Mouse (Mus musculus) liver, embryonic 16.5 days (tissue): ENCODE results near the gene Snx29. TPM values are rescaled to one million over a fixed set of nuclear protein-coding genes. Genes with fewer than 3 reads are reported as not detected.
A peak's percentile ranks its signal among the peaks of the same experiment; 100 is the strongest.

ENCODE experiments used
- ATAC-seq: fragments of 200-750 bp; cut with Nextera tagmentation; 2 replicates; pipeline ENCODE4 v1.8.0; 2017; ENCODE audit warnings: low read depth, mild to moderate bottlenecking, moderate number of reproducible peaks, moderate library complexity
- H3K27ac ChIP-seq: fragments of 300-500 bp; sonication (generic); 2 replicates; pipeline ENCODE4 v1.5.1; 2014; ENCODE audit warnings: mild to moderate bottlenecking, low read length
- H3K27me3 ChIP-seq: fragments of 300-500 bp; sonication (generic); 2 replicates; pipeline ENCODE4 v1.6.1; 2014; ENCODE audit warnings: low read depth, low read length, mixed read lengths; ENCODE audit not compliant: control insufficient read depth, insufficient read depth
- H3K36me3 ChIP-seq: fragments of 300-500 bp; sonication (generic); 2 replicates; pipeline ENCODE4 v1.6.1; 2014; ENCODE audit warnings: mild to moderate bottlenecking; ENCODE audit not compliant: control insufficient read depth, insufficient read depth
- H3K4me1 ChIP-seq: fragments of 300-500 bp; sonication (generic); 2 replicates; pipeline ENCODE4 v1.6.1; 2014; ENCODE audit warnings: low read depth, low read length, mixed read lengths; ENCODE audit not compliant: control insufficient read depth
- H3K4me2 ChIP-seq: fragments of 300-500 bp; sonication (generic); 2 replicates; pipeline ENCODE4 v1.6.1; 2014; ENCODE audit warnings: low read depth, low read length, mixed read lengths
- H3K4me3 ChIP-seq: fragments of 300-500 bp; sonication (generic); 2 replicates; pipeline ENCODE4 v1.5.1; 2014; ENCODE audit warnings: low read depth, mild to moderate bottlenecking, low read length
- H3K9ac ChIP-seq: fragments of 300-500 bp; sonication (generic); 2 replicates; pipeline ENCODE4 v1.6.1; 2014; ENCODE audit warnings: low read depth, low read length
- H3K9me3 ChIP-seq: fragments of 300-500 bp; sonication (generic); replicated peaks from 2 replicates; pipeline ENCODE4 v1.6.1; 2016; ENCODE audit warnings: low read length; ENCODE audit not compliant: control insufficient read depth
- WGBS: fragments of 180-500 bp; shearing (Covaris S2); extraction: QIAGEN DNeasy Blood & Tissue Kit; methylation state at CpG from one replicate; pipeline ENCODE4 v1.1.7; 2014; ENCODE audit not compliant: insufficient replicate concordance; 5-methylcytosine and 5-hydroxymethylcytosine counted together
- polyA plus RNA-seq: library from polyadenylated mRNA; unstranded; fragments of >200 nt; fragmentation: Nextera tagmentation; extraction: Ambion mirVana; gene quantifications from 2 replicates; pipeline ENCODE4 v1.2.1, GENCODE M21; 2015

The Snx29 gene
- polyA plus RNA-seq, 1 experiment from 2014 or later, result 4.6 TPM

DNA sequence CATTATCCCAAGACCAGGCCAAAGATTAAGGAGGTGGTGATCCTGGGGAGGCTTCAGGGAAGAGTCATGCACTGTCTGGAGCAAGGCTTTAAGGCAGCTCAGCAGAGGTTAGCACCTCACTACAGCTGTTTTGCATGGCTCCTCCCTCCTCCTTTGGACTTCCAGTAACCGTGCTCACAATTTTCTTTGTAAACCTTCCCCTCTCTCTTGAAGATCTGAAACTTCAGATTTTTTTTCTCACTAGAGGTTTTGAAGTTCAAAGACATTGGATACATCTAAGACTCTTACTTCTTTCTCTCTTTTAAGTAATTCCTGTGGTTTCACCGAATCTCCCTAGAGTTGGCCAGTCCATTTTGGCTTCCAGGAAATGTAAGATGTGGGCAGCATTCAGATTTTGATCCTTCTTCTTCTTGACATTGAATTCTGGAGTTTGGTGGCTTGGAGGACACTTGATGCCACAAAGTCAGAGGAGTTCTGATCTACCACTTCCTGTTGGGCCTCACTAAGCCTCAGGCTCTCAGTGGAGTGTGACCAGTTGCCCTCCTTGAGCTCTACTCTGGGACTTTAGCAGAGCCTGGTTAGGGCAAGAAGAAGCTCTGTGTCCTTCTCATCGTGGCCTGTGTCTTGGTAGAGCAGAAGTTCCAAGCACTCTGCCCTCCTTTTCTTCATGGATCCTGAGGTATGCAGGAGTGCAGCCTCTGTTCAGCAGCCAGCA, 255.0 kb downstream of the Snx29 start:
- no peak overlapping the region for H3K27ac ChIP-seq
- H3K9me3 ChIP-seq, result no peaks in the 10 kb centered on the region
- 54% methylated on average over 3 of the region's 3 CpGs for WGBS
- H3K4me2 ChIP-seq, result no peak overlapping the region
- H3K27me3 ChIP-seq, result no peaks in the 10 kb centered on the region
- ATAC-seq, result no peak
- H3K4me3 ChIP-seq, result no peak overlapping the region
- no peaks in the 10 kb centered on the region for H3K36me3 ChIP-seq
- H3K4me1 ChIP-seq, result peaks cover 15% of the 10 kb centered on the region
- no peak overlapping the region for H3K9ac ChIP-seq

DNA sequence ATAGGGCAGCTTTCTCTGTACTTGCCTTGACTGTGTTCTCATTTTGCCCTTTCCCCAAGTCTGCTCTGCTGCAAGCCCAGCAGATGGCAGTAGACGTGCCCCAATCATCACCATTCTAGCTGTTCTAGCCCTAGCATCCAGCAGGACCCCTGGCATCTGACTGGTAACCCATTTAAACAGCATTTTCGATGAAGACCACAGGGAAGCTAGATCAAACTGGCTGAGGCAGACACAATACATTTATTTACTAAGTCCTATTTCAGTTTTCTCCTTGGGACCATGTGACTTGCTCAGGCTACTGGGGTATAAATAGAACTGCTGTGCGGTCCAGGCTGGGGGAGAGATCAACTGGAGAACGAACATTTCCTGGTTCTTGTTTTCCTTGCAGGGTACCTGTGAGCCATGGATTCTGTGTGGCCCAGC, 257.0 kb downstream of the Snx29 start:
- H3K36me3 ChIP-seq, result no peaks in the 10 kb centered on the region
- no peak overlapping the region for H3K9ac ChIP-seq
- no peak overlapping the region for H3K27ac ChIP-seq
- H3K4me1 ChIP-seq, result peaks cover 29% of the 10 kb centered on the region
- H3K4me3 ChIP-seq, result no peak overlapping the region
- no peaks in the 10 kb centered on the region for H3K9me3 ChIP-seq
- no peak overlapping the region for H3K4me2 ChIP-seq
- no peaks in the 10 kb centered on the region for H3K27me3 ChIP-seq
- WGBS, result 45% methylated on average over 4 of the region's 4 CpGs
- ATAC-seq, result no peak

DNA sequence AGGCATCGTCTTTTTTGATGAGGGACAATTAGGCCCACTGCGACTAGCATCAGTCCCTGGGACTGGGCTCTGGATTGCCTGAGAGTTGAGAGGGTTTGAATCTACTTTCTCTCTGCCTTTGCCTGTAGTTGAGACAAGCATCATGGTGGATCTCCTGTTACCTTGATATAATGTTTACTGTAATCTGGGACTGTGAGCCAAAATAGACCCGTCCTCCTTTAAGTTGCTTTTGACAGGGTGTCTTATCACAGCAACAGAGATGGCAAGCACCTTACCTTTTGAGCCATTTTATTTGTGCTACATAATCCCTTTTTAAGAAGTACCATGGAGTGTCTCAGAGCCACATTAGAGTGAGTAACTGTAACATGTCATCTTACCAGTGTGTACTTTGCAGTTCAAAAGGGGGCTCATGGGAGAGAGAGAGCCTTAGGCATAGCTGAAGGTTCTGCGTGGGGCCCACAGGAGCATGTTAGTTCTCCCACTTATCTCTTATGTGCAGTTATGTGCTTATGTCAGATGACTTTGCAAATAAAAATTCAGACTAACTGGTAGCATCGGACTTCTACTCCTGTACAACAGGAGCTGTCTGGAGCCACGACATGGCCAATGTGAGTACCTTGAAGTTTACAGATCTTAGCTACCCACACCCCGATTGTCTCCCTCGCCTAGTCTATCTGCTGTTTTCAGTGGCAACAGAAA, 261.4 kb downstream of the Snx29 start:
- peak overlapping the region; percentile 38 for H3K4me3 ChIP-seq
- WGBS, result 41% methylated on average over 8 of the region's 8 CpGs
- no peaks in the 10 kb centered on the region for H3K9me3 ChIP-seq
- H3K27ac ChIP-seq, result peak overlapping the region; percentile 96
- H3K27me3 ChIP-seq, result no peaks in the 10 kb centered on the region
- H3K9ac ChIP-seq, result peak overlapping the region; percentile 56
- no peaks in the 10 kb centered on the region for H3K36me3 ChIP-seq
- peak overlapping the region; percentile 60 for H3K4me2 ChIP-seq
- H3K4me1 ChIP-seq, result peaks cover 46% of the 10 kb centered on the region
- ATAC-seq, result peak; percentile 93

DNA sequence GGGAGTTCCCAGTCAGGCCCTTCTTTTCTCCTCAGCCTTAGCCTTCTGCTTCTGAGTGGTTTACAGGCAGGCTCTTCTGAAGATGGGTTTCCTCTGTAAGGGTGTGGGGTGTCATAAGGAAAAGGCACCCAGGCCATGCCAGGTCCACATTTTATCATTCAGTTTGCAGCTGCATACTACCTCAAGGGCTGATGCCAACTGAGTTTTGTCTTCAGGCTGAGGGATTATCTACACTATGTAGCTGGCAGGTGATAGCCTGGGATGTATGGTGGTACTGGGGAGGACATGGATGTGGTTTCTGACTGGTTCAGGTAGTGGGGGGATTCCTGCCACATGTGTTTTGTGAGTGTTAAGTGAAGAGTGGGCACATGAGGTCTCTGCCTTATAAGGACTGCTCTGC, 266.0 kb downstream of the Snx29 start:
- no peaks in the 10 kb centered on the region for H3K36me3 ChIP-seq
- H3K4me1 ChIP-seq, result peaks cover 39% of the 10 kb centered on the region
- H3K4me2 ChIP-seq, result no peak overlapping the region
- H3K27me3 ChIP-seq, result no peaks in the 10 kb centered on the region
- H3K4me3 ChIP-seq, result no peak overlapping the region
- H3K9me3 ChIP-seq, result no peaks in the 10 kb centered on the region
- no peak for ATAC-seq
- peak overlapping the region; percentile 13; the same call in 1 of the 2 replicates for H3K9ac ChIP-seq
- peak overlapping the region; percentile 30; the same call in 1 of the 2 replicates for H3K27ac ChIP-seq

DNA sequence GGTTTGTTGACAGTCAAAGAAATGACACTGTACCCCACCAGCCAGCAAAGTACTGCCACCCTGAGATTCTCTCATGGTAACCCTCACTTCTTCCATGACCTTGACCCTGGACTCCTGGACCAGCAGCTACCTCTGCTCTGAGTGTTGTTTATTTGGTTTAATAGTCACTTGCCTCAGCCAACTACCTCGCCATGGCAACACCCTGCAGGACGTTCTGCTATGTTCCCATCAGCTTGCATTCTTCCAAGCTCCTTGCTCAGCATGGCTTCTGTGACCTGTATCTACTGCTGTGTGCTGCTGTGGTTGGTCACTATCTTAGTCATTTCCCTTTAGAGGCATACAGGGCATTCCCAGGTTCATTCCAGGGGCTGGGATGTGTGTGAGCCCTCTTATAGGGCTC, 266.6 kb downstream of the Snx29 start:
- H3K9ac ChIP-seq, result no peak overlapping the region
- no peak for ATAC-seq
- H3K9me3 ChIP-seq, result no peaks in the 10 kb centered on the region

DNA sequence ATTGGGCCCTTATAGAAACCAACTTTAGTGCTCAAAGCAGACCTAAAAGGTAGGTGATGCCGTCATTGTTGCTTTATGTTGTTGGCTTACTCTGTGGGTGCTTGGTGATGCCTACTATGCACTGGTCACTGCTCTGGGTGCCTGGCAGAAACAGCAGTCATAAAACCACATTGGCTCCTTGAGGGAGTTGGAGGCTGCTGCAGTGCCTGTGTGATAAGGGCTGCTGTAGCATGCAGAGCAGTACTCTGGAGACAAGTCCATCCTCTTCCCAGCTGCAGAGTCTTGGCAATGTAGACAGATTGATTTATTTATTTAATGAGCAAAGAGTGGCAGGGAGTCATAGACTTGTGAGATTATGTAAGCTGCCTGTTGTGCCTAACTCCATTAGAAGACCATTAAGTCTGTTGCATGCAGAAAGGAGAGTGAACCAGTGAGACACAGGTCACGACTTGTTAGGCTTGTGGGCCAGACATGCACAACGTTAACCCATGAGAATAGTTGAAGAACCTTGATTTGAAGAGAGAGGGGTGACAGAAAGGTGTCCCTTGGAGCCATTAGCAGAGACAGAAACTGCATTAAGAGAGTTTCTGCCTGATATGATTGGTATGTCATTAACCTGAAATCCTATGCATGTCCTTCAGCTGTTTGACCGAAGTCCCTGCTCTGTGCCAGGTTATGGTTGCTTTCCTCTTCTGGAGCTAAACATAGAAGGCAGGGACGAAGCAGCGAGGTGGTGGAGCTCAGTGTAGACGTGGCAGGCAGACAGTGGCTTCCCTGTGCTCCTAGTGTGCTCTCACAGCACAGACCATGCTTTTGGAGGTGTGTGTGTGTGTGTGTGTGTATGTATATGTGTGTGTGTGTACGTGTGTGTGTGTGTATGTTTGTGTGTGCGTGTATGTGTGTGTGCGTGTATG, 267.3 kb downstream of the Snx29 start:
- peak overlapping the region; percentile 10; the same call in 1 of the 2 replicates for H3K27ac ChIP-seq

More for the DNA sequence above, 266.6 kb downstream of the Snx29 start:
- Histone ChIP-seq H3K27me3 (no peaks in the 10 kb centered on the region), H3K36me3 (no peaks in the 10 kb centered on the region), H3K4me1 (peaks cover 35% of the 10 kb centered on the region), H3K4me2 (no peak overlapping the region), H3K4me3 (no peak overlapping the region), H3K27ac (no peak overlapping the region; the same call in 1 of the 2 replicates)
- 65% methylated on average over 2 of the region's 2 CpGs for WGBS

DNA sequence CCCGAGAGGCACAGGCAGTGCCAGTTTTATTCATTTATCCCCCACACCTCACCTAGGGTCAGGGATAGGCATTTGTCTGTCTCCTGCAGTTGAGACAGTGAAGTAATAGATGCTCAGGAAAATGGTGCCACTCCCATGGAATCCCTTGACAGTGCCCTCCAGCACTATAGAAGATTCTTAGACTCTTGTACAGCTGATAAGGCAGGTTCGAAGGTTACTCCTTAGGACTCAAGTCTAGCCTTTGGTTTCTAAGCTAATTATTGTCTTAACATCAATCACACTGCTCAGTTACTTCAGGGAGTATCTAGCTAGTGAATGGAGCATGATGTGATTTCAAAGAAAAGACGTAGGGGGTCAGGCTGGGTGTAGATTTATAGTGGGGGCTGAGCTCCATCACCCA, 273.9 kb downstream of the Snx29 start:
- no peak overlapping the region for H3K27ac ChIP-seq
- no peak overlapping the region for H3K9ac ChIP-seq
- no peak overlapping the region for H3K4me3 ChIP-seq
- 69% methylated on average over 3 of the region's 3 CpGs for WGBS
- no peaks in the 10 kb centered on the region for H3K27me3 ChIP-seq
- H3K4me1 ChIP-seq, result peaks cover 3% of the 10 kb centered on the region
- H3K4me2 ChIP-seq, result no peak overlapping the region
- H3K9me3 ChIP-seq, result no peaks in the 10 kb centered on the region
- H3K36me3 ChIP-seq, result no peaks in the 10 kb centered on the region
- ATAC-seq, result no peak

More for the DNA sequence above, 267.3 kb downstream of the Snx29 start:
- H3K4me2 ChIP-seq, result no peak overlapping the region
- 76% methylated on average over 10 of the region's 10 CpGs for WGBS
- no peaks in the 10 kb centered on the region for H3K9me3 ChIP-seq
- ATAC-seq, result no peak
- no peak overlapping the region for H3K4me3 ChIP-seq
- H3K9ac ChIP-seq, result no peak overlapping the region
- H3K36me3 ChIP-seq, result no peaks in the 10 kb centered on the region
- no peaks in the 10 kb centered on the region for H3K27me3 ChIP-seq
- H3K4me1 ChIP-seq, result peaks cover 35% of the 10 kb centered on the region

DNA sequence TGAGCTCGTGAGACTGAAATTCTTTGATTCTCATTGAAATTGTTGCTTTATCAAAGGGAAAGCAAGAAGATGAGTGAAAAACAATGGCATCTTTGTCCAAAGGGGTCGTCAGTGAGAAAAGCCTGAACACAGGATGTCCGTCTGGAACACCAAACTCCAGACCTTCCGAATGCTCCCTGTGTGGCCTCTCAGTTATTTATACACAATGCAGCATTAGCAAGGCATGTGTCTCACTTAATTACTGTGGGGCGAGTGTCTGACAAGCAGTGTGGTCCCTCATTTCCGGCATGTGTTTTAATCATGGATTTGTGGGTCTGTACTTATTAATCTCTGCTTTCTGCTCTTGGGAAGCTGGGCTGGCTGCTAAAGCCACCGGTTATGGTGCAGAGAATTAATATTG, 275.1 kb downstream of the Snx29 start:
- 68% methylated on average over 7 of the region's 7 CpGs for WGBS
- Histone ChIP-seq H3K4me1 (peaks cover 11% of the 10 kb centered on the region), H3K4me3 (no peak overlapping the region), H3K27me3 (no peaks in the 10 kb centered on the region), H3K36me3 (no peaks in the 10 kb centered on the region), H3K27ac (no peak overlapping the region), H3K9me3 (no peaks in the 10 kb centered on the region), H3K4me2 (no peak overlapping the region), H3K9ac (no peak overlapping the region)
- no peak for ATAC-seq
